Mouse (Mus musculus): Measurements from ENCODE around the gene Gm11555.

DNA sequence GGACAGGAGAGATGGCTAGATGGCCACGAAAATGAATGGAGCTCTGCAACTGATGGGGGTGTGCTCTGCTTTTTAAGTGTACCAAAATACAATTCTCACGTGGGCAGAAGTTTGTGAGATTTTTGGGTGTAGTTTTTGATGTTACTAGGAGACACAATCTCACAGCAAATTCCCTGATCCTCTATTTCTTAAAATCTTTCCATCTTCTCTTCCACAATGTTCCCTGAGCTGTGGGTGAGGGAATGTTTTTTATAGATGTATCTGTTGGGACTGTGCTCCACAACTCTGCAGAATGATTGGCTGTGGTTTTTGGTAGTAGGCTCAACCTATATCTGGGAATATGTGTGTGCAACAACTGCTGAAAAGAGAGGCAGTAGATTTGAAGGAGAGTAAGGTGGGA, 16.7 kb downstream of the Gm11555 start:
- TF ChIP-seq CTCF (IDR thresholded peaks at IDR 0.05) (no peak), EP300 (IDR thresholded peaks at IDR 0.05) (no peak)
